Mouse (Mus musculus) brown adipose tissue, adult 24 weeks (tissue): ENCODE measurements around the gene Tcta. TPM values are rescaled to one million over a fixed set of nuclear protein-coding genes. Genes with fewer than 3 reads are reported as not detected.
A peak's percentile ranks its signal among the peaks of the same experiment; 100 is the strongest.
"Not testable (repeated sequence)": the region's sequence is repeated elsewhere in the genome, so short reads cannot be mapped to it uniquely, and the experiment has no call there.

Experiments used
- H3K27ac ChIP-seq: fragments of 200-500 bp; replicated peaks from 2 replicates; pipeline ENCODE4 v1.5.1; 2012; ENCODE audit warnings: low read depth, mild to moderate bottlenecking, low read length
- H3K4me1 ChIP-seq: fragments of 200-500 bp; 2 replicates; pipeline ENCODE4 v1.6.1; 2012; ENCODE audit warnings: low read length, mixed read lengths; ENCODE audit not compliant: control insufficient read depth, insufficient read depth, insufficient read length
- H3K4me3 ChIP-seq: fragments of 200-500 bp; 2 replicates; pipeline ENCODE4 v1.5.1; 2012; ENCODE audit warnings: low read depth, mild to moderate bottlenecking, low read length, moderate library complexity; ENCODE audit not compliant: insufficient read depth
- polyA plus RNA-seq: library from polyadenylated mRNA; stranded (reverse); fragments of >200 nt; gene quantifications from 2 replicates; pipeline ENCODE4 v1.2.4, GENCODE M21; 2012; ENCODE audit not compliant: missing spikeins, insufficient read depth, insufficient read length

The Tcta gene
- polyA plus RNA-seq, 1 experiment = 32.4 TPM

DNA sequence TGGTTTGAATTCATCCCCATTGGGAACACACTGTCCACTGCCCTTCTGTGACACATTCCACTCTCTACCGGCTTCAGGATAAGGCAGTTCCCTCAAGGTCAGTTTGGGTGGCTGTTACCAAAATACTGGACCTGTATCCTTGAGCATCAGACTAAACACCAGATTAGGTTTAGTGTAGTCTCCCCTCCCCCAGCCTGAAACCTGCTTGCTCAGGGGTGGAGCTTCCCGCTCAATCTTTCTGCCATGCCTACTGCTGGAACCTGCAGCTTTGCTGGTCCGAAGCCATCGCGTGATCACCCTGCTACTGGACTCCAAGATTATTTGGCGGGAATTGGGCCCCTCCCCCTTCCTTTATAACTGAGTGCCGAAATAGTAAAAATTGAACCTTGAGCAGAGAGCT, 37.3 kb downstream of the Tcta start:
- not testable (repeated sequence) for H3K27ac ChIP-seq, H3K4me3 ChIP-seq
- H3K4me1 ChIP-seq = peaks cover 18% of the 10 kb centered on the region

DNA sequence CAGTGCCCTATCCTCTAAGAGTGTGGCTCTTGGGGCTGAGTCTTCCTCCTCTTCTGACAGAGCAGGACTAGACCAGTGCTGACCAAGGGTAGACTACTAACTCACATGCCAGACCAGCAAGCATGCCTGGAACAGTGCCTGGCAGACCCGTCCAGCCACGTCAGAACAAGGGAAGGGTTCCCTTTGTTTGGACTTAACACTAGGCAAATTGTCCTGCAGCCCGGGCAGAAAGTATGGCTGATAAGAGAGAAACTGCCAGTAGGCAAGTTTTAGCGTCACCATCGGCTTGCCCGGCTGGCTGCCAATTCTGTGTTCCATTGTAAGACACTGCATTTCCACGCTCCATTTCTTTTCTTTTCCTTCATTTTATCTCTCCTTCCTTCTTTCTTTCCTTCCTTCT, 38.3 kb downstream of the Tcta start:
- Histone ChIP-seq H3K4me1 (peaks cover 17% of the 10 kb centered on the region), H3K4me3 (no peak overlapping the region), H3K27ac (no peak overlapping the region; the same call in 1 of the 2 replicates)

DNA sequence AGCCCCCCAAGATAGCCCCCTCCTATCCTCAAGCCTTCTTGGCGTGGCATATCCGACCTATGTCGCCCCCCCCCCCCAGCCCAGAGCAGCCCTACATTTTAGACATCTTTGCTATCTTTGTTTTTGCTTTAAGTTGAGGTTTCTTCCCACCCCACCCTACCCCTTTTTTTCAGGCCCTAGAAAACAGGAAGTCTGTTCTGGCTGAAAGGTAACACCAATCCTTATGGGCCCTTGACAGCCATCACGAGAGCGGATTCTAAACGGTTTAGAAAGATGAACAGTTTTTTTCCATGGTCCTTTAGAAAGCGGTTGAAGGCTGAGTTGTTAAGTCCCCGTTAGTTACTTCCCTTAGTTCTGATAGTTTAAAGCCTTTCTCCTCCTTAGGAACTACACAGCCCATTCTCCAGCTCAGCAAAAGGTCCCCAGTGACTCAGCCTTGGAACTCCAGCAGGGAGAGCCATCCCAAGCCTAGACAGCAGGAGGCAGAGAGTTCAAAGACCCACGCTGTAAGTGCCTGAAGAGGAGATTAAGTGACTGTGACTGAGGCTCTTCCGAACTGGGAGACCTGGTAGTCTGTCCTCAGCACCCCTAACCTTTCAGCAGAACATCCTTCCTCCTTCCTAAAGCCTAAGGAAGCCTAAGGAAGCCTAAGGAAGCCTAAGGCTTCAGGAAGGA, 39.6 kb downstream of the Tcta start:
- Histone ChIP-seq H3K4me3 (no peak overlapping the region), H3K27ac (peak overlapping the region; percentile 10), H3K4me1 (peaks cover 20% of the 10 kb centered on the region)

DNA sequence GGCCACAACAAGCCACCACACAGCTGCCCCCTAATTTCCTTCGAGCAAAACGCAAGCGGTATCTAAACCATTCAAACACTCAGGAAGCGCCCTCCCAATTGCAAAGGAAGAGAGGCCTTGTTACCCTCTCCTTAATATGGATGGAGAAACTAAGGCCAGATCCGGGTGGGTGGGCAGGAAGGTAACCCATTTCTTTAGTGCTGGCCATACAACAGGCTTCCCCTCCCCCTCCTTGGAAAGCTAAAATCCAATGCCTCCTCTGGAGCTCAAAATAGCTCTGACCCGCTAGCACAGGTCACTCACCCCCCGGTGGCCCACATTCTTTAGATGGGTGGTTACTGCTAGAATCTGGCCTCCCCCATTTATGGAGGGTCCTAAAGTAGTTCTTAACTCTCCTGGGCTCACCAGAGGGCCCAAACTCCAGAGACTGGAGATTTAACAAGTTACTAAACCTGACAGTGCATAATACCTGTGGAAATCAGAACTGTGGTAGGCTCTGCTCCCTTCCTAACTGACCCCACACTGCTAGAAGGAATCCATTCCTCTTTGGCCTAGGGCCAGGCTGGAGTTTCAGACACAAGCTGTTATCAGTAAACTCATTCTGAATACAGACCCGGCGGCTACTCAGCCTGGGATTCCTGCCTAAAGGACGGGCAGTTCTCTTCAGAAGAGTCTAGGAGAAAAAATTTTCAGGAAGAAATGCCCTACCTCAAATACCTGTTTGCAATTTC, 41.6 kb downstream of the Tcta start:
- peaks cover 18% of the 10 kb centered on the region for H3K4me1 ChIP-seq
- peak overlapping the region; percentile 78 for H3K27ac ChIP-seq
- peak overlapping the region; percentile 67 for H3K4me3 ChIP-seq

DNA sequence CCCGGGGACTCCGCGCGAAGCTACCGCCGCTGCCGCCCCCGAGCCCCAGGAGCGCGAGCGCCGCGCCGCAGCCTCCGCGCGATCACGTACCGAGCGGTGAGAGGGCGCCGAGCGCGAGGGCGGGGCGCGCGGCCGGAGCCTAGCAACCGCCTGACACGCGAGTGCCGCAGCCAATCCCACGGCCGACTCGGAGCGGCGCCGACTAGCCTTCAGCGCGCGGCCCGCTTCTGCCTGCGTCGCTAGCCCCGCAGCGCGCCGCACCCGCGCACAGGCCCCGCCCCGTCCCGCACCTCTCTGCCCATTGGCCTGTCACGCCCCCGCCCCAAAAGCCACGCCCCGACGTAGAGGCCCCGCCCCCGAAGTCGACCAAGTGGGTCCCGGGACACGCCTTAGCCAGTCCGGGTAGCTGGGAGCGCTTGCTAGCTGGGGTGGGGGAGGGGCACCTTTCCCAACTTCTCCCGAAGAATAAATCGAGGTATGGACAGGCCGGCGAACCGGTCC, 42.2 kb downstream of the Tcta start, which contains the start of gene Dag1:
Gene Dag1, minus strand, starts transcription at position 269 of the 501 bp plus-strand sequence.
- peak within 1 kb of the TSS; percentile 78 for H3K27ac ChIP-seq
- H3K4me3 ChIP-seq = peak within 1 kb of the TSS; percentile 77
- peaks cover 18% of the 10 kb centered on the region for H3K4me1 ChIP-seq

DNA sequence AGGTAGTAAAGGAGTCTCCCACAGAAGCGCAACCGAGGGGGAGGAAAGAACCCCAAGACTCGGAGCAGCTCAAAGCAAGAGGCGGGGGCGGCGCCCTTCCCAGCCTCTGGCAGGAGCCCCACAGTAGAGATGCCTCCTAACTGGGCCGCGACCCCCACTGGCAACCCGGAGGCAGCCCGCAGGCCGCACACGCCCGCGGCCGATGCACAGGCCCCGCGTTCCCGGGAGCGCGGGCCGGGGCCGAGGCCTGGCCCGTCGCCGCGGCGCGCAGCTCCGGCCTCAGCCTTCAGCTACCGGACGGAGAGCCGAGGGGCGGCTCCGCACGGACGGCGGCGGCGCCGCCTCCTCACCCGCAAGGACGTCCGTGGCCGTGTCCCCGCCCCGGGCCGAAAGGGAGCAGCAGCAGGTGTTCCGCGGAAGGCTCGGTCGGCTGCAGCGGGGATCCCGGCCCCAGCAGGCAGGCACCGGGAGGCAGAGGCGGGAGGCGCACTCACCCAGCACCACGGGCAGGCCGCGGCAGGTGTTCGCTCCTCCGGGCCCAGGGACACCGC, 42.8 kb downstream of the Tcta start:
- Histone ChIP-seq H3K27ac (peak overlapping the region; percentile 43), H3K4me1 (peaks cover 19% of the 10 kb centered on the region), H3K4me3 (peak overlapping the region; percentile 77)

DNA sequence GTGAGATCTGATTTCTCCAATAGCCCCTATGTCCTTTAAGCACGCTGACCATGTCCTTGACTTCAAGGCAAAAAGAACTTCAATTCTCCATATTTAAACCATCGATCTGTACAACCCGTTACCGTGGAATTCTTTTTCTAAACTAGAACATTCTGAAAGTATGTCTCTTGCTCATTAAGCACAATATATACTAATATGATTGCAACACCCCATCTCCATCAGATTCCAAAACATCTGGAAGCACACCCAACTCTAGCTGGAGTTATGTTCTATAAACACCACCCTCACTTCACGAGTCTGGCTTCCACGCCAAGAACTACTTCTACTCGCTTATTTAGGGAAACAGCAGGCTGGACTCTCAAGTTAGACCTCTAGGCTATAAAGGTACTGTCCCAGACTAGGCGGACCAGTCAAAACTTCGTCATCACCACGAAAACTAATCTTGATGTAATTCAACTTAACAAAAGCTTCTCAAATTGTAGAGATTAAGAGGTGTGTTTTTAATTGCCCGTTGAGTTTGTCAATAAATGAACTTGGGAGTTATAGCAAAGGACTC, 43.4 kb downstream of the Tcta start:
- peak overlapping the region; percentile 45 for H3K27ac ChIP-seq
- peaks cover 22% of the 10 kb centered on the region for H3K4me1 ChIP-seq
- peak overlapping the region; percentile 77 for H3K4me3 ChIP-seq

DNA sequence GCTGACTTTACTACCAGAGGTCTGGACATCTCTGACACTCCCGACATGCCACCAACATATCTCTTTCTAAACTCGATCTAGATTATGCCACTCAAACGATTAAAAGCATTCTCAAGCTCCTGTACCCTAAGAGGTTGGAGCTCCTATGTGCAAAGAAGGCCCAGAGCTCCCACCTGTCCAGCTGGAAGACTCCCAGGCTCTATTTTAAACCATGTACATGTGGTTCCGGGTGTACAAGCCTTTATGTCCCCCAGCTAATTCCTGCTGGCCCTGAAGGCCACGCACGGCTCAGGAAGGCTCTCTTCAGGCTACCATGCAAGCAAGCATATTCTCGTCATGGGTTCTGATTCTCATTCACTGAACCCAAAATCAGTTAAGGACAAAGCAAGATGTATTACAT, 44.1 kb downstream of the Tcta start:
- peaks cover 19% of the 10 kb centered on the region for H3K4me1 ChIP-seq
- H3K4me3 ChIP-seq = peak overlapping the region; percentile 77
- H3K27ac ChIP-seq = peak overlapping the region; percentile 5; the same call in 1 of the 2 replicates

DNA sequence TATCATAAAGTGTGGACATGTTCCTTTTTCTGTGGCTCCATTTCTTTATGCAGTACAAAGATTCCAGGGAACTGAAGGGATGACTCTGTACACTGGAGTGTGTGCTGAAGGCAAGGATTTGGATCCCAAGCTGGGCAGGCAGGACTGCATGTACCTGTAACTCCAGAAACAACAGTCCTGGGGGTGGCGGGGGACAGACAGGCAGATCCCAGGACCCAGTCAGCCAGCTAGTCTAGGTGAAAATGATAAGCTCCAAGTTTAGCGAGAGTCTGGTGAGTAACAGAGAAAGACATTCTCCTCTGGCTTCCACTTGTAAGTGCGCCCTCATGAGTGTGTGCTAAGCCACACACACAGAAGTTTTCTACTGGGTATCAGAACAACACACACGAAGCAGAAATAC, 45.4 kb downstream of the Tcta start:
- H3K4me3 ChIP-seq = 0 out of 2 replicates have a peak overlapping the region, but pooled peaks have one; percentile 1
- H3K27ac ChIP-seq = no peak overlapping the region
- H3K4me1 ChIP-seq = peaks cover 16% of the 10 kb centered on the region

Other genes starting within 250 kb of the Tcta start
- gene Mst1, start 225.7 kb downstream of the Tcta start, polyA plus RNA-seq = not detected in 2 replicates
- 40.0 TPM in 2 replicates for gene Rnf123, start 222.8 kb downstream of the Tcta start, polyA plus RNA-seq
- 41.1 and 58.6 TPM in 2 replicates for gene Apeh, start 211.6 kb downstream of the Tcta start, polyA plus RNA-seq
- 0.24 and 0.29 TPM in 2 replicates for gene Bsn, start 115.8 kb downstream of the Tcta start, polyA plus RNA-seq
- gene Dag1, start 42.2 kb downstream of the Tcta start, polyA plus RNA-seq = 116 and 133 TPM in 2 replicates
- gene Nicn1, start 15.7 kb downstream of the Tcta start, polyA plus RNA-seq = 21.6 and 23.1 TPM in 2 replicates
- gene Amt, start 9.3 kb downstream of the Tcta start, polyA plus RNA-seq = 2.0 and 2.8 TPM in 2 replicates
- 299 and 302 TPM in 2 replicates for gene Rhoa, start within 50 bp of the Tcta start, polyA plus RNA-seq
- gene Gpx1, start 32.7 kb upstream of the Tcta start, polyA plus RNA-seq = 770 and 989 TPM in 2 replicates
- gene Usp4, start 41.7 kb upstream of the Tcta start, polyA plus RNA-seq = 48.4 and 52.8 TPM in 2 replicates
- gene 1700102P08Rik, start 86.6 kb upstream of the Tcta start, polyA plus RNA-seq = not detected in 2 replicates
- not detected in 2 replicates for gene Ccdc36, start 122.3 kb upstream of the Tcta start, polyA plus RNA-seq
- not detected in 2 replicates for gene BC048562, start 130.3 kb upstream of the Tcta start, polyA plus RNA-seq
- 8.2 and 11.6 TPM in 2 replicates for gene Ccdc71, start 154.4 kb upstream of the Tcta start, polyA plus RNA-seq
- 4.4 and 6.9 TPM in 2 replicates for gene Klhdc8b, start 155.4 kb upstream of the Tcta start, polyA plus RNA-seq
- 19.1 and 38.4 TPM in 2 replicates for gene Lamb2, start 173.6 kb upstream of the Tcta start, polyA plus RNA-seq
- gene Usp19, start 184.4 kb upstream of the Tcta start, polyA plus RNA-seq = 35.9 and 48.5 TPM in 2 replicates
- gene Qars, start 201.5 kb upstream of the Tcta start, polyA plus RNA-seq = 85.0 and 107 TPM in 2 replicates
- gene Qrich1, start 210.6 kb upstream of the Tcta start, polyA plus RNA-seq = 40.9 and 45.7 TPM in 2 replicates